Mouse (Mus musculus): Measurements from ENCODE around the gene Nap1l4. TPM values are rescaled to one million over a fixed set of nuclear protein-coding genes. Genes with fewer than 3 reads are reported as not detected.

Nap1l4 gene
- total and polyA plus RNA-seq, 3 experiments = 98.4 to 197 (median 168) TPM

GRCm38 (mm10) chr7:143556964-143557610 is 8.2 kb upstream of the Nap1l4 start:
- peak; percentile 46 to 65 for DNase-seq
- no peak overlapping the region for H3K4me3 ChIP-seq
- intact Hi-C loops (cut with DNase I) = no loop called here
- H3K27ac ChIP-seq = no peak overlapping the region
- H3K4me1 ChIP-seq (ENCODE audit: control insufficient read depth, insufficient read depth, low read length) = peaks cover 2% of the 10 kb centered on the region; the same call in 1 of the 2 replicates
- no peak overlapping the region for H3K9ac ChIP-seq (ENCODE audit: low read depth, low read length)
- TF ChIP-seq CTCF (IDR thresholded peaks at IDR 0.05) = no peak
- TF ChIP-seq POLR2A (IDR thresholded peaks at IDR 0.05; ENCODE audit: insufficient read depth, low read depth, low read length) = no peak
- no peak for TF ChIP-seq EP300 (IDR thresholded peaks at IDR 0.05; ENCODE audit: insufficient read depth, low read depth, low read length)
- H3K27me3 ChIP-seq (ENCODE audit: control insufficient read depth, insufficient read depth, low read length) = no peaks in the 10 kb centered on the region
- no peaks in the 10 kb centered on the region for H3K79me2 ChIP-seq (replicated peaks; ENCODE audit: control insufficient read depth, insufficient read depth, low read length)
- H3K36me3 ChIP-seq (ENCODE audit: control insufficient read depth, insufficient read depth, low read length) = no peaks in the 10 kb centered on the region
- 38% methylated on average over 8 of the region's 8 CpGs for WGBS

- Histone ChIP-seq H3K36me3 (ENCODE audit: control insufficient read depth, insufficient read depth, low read length) (peaks cover 18% of the 10 kb centered on the region), H3K9ac (ENCODE audit: low read depth, low read length) (peak overlapping the region; percentile 76; the same call in 1 of the 2 replicates), H3K79me2 (replicated peaks; ENCODE audit: control insufficient read depth, insufficient read depth, low read length) (peaks cover 4% of the 10 kb centered on the region), H3K27me3 (ENCODE audit: control insufficient read depth, insufficient read depth, low read length) (no peaks in the 10 kb centered on the region), H3K4me3 (peak overlapping the region; percentile 84), H3K27ac (peak overlapping the region; percentile 88), H3K4me1 (ENCODE audit: control insufficient read depth, insufficient read depth, low read length) (peaks cover 3% of the 10 kb centered on the region)
- TF ChIP-seq POLR2A (IDR thresholded peaks at IDR 0.05; ENCODE audit: insufficient read depth, low read depth, low read length) (no peak), CTCF (IDR thresholded peaks at IDR 0.05) (no peak), EP300 (IDR thresholded peaks at IDR 0.05; ENCODE audit: insufficient read depth, low read depth, low read length) (no peak)
- DNase-seq = no peak
- intact Hi-C loops (cut with DNase I) = no loop called here
- WGBS = 24% methylated on average over 2 of the region's 2 CpGs
Observed at GRCm38 (mm10) chr7:143549588-143550220, 798 bp upstream of the Nap1l4 start.

GRCm38 (mm10) chr7:143548231-143548961 is 510 bp downstream of the Nap1l4 start:
- Histone ChIP-seq H3K27ac (peak overlapping the region; percentile 88), H3K27me3 (ENCODE audit: control insufficient read depth, insufficient read depth, low read length) (no peaks in the 10 kb centered on the region), H3K79me2 (replicated peaks; ENCODE audit: control insufficient read depth, insufficient read depth, low read length) (peaks cover 7% of the 10 kb centered on the region), H3K4me1 (ENCODE audit: control insufficient read depth, insufficient read depth, low read length) (peaks cover 5% of the 10 kb centered on the region), H3K36me3 (ENCODE audit: control insufficient read depth, insufficient read depth, low read length) (peaks cover 18% of the 10 kb centered on the region), H3K9ac (ENCODE audit: low read depth, low read length) (peak overlapping the region; percentile 93), H3K4me3 (peak overlapping the region; percentile 84)
- intact Hi-C loops (cut with DNase I) = no loop called here
- WGBS = under 1% methylated on average over 63 of the region's 63 CpGs
- TF ChIP-seq CTCF (IDR thresholded peaks at IDR 0.05) (no peak), EP300 (IDR thresholded peaks at IDR 0.05; ENCODE audit: insufficient read depth, low read depth, low read length) (no peak), POLR2A (IDR thresholded peaks at IDR 0.05; ENCODE audit: insufficient read depth, low read depth, low read length) (0 out of 2 replicates have a peak, but pooled peaks have one; percentile 7)
- no peak for DNase-seq

GRCm38 (mm10) chr7:143546554-143546953 is 2.4 kb downstream of the Nap1l4 start:
- Histone ChIP-seq H3K9ac (ENCODE audit: low read depth, low read length) (peak overlapping the region; percentile 41; the same call in 1 of the 2 replicates), H3K79me2 (replicated peaks; ENCODE audit: control insufficient read depth, insufficient read depth, low read length) (peaks cover 12% of the 10 kb centered on the region), H3K4me1 (ENCODE audit: control insufficient read depth, insufficient read depth, low read length) (peaks cover 10% of the 10 kb centered on the region), H3K27me3 (ENCODE audit: control insufficient read depth, insufficient read depth, low read length) (no peaks in the 10 kb centered on the region), H3K27ac (peak overlapping the region; percentile 27; the same call in 1 of the 2 replicates), H3K4me3 (no peak overlapping the region), H3K36me3 (ENCODE audit: control insufficient read depth, insufficient read depth, low read length) (peaks cover 25% of the 10 kb centered on the region)
- WGBS = 16% methylated on average over 2 of the region's 2 CpGs
- DNase-seq = no peak
- intact Hi-C loops (cut with DNase I) = no loop called here
- TF ChIP-seq EP300 (IDR thresholded peaks at IDR 0.05; ENCODE audit: insufficient read depth, low read depth, low read length) (no peak), CTCF (IDR thresholded peaks at IDR 0.05) (no peak), POLR2A (IDR thresholded peaks at IDR 0.05; ENCODE audit: insufficient read depth, low read depth, low read length) (no peak)

- intact Hi-C loops (cut with DNase I) = no loop called here
- H3K9ac ChIP-seq (ENCODE audit: low read depth, low read length) = no peak overlapping the region
- WGBS = 92% methylated on average over 2 of the region's 2 CpGs
- peaks cover 43% of the 10 kb centered on the region for H3K36me3 ChIP-seq (ENCODE audit: control insufficient read depth, insufficient read depth, low read length)
- no peak overlapping the region for H3K27ac ChIP-seq
- H3K79me2 ChIP-seq (replicated peaks; ENCODE audit: control insufficient read depth, insufficient read depth, low read length) = peaks cover 16% of the 10 kb centered on the region
- no peak for DNase-seq
- TF ChIP-seq CTCF (IDR thresholded peaks at IDR 0.05) (peak; percentile 76), EP300 (IDR thresholded peaks at IDR 0.05; ENCODE audit: insufficient read depth, low read depth, low read length) (no peak), POLR2A (IDR thresholded peaks at IDR 0.05; ENCODE audit: insufficient read depth, low read depth, low read length) (no peak)
- no peaks in the 10 kb centered on the region for H3K27me3 ChIP-seq (ENCODE audit: control insufficient read depth, insufficient read depth, low read length)
- peaks cover 11% of the 10 kb centered on the region for H3K4me1 ChIP-seq (ENCODE audit: control insufficient read depth, insufficient read depth, low read length)
- no peak overlapping the region for H3K4me3 ChIP-seq
Observed at GRCm38 (mm10) chr7:143544368-143544767, 4.5 kb downstream of the Nap1l4 start.

Data from heart, adult 2 months (tissue).